Mouse (Mus musculus) stomach, postnatal 0 days (tissue): ENCODE measurements around the gene Btbd9.

Source experiments
- CTCF ChIP-seq: IDR thresholded peaks from 2 replicates; pipeline ENCODE4 v1.5.1; 2016; ENCODE audit warnings: antibody characterized with exemption, low read depth, mild to moderate bottlenecking, moderate library complexity
- EP300 ChIP-seq: optimal IDR thresholded peaks from 2 replicates; pipeline ENCODE3; 2016; ENCODE audit warnings: antibody characterized with exemption

GRCm38 (mm10) chr17:30245308-30245706, 331.0 kb downstream of the Btbd9 start:
- no peak for TF ChIP-seq CTCF
- TF ChIP-seq EP300: no peak
